Mouse (Mus musculus) intestine, embryonic 14.5 days (tissue): Measurements from ENCODE around the gene Nrg4. TPM values are rescaled to one million over a fixed set of nuclear protein-coding genes. Genes with fewer than 3 reads are reported as not detected.

Experiments used
- polyA plus RNA-seq: library from polyadenylated mRNA; unstranded; fragments of >200 nt; fragmentation: Nextera tagmentation; extraction: Ambion mirVana; gene quantifications from 2 replicates; pipeline ENCODE4 v1.2.1, GENCODE M21; 2014

Gene Nrg4
- polyA plus RNA-seq, 1 experiment from 2014 or later: 1.3 TPM

Other genes with a start within 250 kb of the Nrg4 start
- gene Ube2q2, start 178.0 kb downstream of the Nrg4 start, polyA plus RNA-seq: 33.2 and 33.8 TPM in 2 replicates
- gene Fbxo22, start 117.9 kb downstream of the Nrg4 start, polyA plus RNA-seq: 57.5 and 63.0 TPM in 2 replicates
- gene Tmem266, start 69 bp upstream of the Nrg4 start, polyA plus RNA-seq: 0.54 and 0.77 TPM in 2 replicates
- 222 and 225 TPM in 2 replicates for gene Etfa, start 185.4 kb upstream of the Nrg4 start, polyA plus RNA-seq
- 6.1 and 6.7 TPM in 2 replicates for gene Isl2, start 211.8 kb upstream of the Nrg4 start, polyA plus RNA-seq